Mouse (Mus musculus): ENCODE data around the gene Dctd. TPM values are rescaled to one million over a fixed set of nuclear protein-coding genes. Genes with fewer than 3 reads are reported as not detected.

The Dctd gene
- polyA plus RNA-seq, 1 experiment = 1.6 TPM

DNA sequence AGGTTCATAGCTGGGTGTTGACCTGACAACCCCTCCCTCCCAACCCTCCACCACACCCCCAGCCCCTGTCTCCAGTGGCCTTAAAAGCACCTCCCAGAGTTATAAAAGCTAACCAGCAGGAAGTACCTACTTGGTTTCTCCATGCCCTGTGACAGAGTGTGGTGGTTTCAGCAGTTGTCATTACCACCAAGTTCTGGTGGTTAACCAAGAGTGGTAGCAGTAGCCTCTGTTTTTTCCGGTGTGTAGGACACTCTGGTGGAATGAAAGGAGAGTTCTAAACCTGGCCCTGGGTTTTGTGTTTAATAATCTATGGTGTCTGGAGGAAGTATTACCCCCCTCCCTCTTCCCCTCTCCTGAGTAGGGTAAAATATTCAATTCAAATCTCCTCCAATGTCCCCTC is 24.1 kb downstream of the Dctd start:
- no peaks in the 10 kb centered on the region for H3K27me3 ChIP-seq (ENCODE audit: control insufficient read depth, insufficient read depth, low read length)
- H3K36me3 ChIP-seq (ENCODE audit: control insufficient read depth, insufficient read depth, low read length) = no peaks in the 10 kb centered on the region
- TF ChIP-seq CTCF (IDR thresholded peaks at IDR 0.05; ENCODE audit: extremely low read depth, insufficient read length, insufficient replicate concordance, low read depth, low read length) = no peak
- TF ChIP-seq POLR2A (IDR thresholded peaks at IDR 0.05; ENCODE audit: low read depth, low read length) = no peak
- H3K4me1 ChIP-seq (ENCODE audit: control insufficient read depth, insufficient read depth, insufficient read length, low read length) = no peaks in the 10 kb centered on the region
- no peak overlapping the region for H3K27ac ChIP-seq (ENCODE audit: insufficient read depth, low read depth, low read length)
- no peak overlapping the region for H3K4me3 ChIP-seq (ENCODE audit: low read depth, low read length)
- WGBS = 83% methylated on average over 1 of the region's 1 CpGs

DNA sequence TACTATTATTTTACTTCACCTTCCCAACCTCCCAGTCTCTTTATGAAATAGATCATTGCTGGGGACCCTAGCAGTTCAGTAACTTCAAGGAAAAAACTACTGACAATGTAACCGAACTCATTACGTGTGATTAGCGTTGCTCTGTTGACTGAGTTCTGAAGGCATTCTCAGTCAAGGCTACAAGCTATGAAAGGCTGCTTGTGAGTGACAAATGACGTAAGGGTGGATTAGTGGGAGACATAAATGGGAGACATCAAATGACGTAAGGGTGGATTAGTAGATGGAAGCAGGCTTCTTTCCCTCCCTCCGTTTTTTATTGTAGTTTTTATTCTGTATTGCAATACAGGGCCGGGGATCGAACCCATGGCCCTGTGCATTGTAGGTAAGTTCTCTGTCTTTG is 26.0 kb downstream of the Dctd start:
- Histone ChIP-seq H3K4me3 (ENCODE audit: low read depth, low read length) (no peak overlapping the region), H3K27ac (ENCODE audit: insufficient read depth, low read depth, low read length) (no peak overlapping the region), H3K36me3 (ENCODE audit: control insufficient read depth, insufficient read depth, low read length) (no peaks in the 10 kb centered on the region), H3K4me1 (ENCODE audit: control insufficient read depth, insufficient read depth, insufficient read length, low read length) (no peaks in the 10 kb centered on the region), H3K27me3 (ENCODE audit: control insufficient read depth, insufficient read depth, low read length) (no peaks in the 10 kb centered on the region)
- WGBS = 91% methylated on average over 8 of the region's 8 CpGs
- TF ChIP-seq POLR2A (IDR thresholded peaks at IDR 0.05; ENCODE audit: low read depth, low read length) (no peak), CTCF (IDR thresholded peaks at IDR 0.05; ENCODE audit: extremely low read depth, insufficient read length, insufficient replicate concordance, low read depth, low read length) (no peak)

DNA sequence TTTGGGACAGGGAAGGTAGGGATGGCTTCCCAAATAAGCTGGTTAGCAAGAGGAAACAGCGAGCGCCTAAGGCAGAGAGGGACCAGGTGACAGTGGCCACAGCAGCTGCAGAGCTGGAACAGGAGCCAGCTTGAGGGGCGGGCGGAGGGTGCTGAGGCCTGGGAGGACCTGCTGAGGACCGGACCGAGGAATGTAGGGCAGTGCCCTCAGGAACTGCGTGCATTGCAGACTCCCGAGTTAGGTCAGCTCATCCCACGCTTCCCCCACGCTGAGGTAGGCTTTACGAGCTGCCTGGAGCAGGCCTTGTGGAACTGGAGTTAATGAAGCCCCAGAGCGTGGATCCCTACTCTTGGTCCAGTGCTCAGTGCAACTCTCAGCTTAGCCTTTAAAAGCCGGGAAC is 28.1 kb downstream of the Dctd start:
- 88% methylated on average over 13 of the region's 13 CpGs for WGBS
- H3K4me3 ChIP-seq (ENCODE audit: low read depth, low read length) = no peak overlapping the region
- H3K36me3 ChIP-seq (ENCODE audit: control insufficient read depth, insufficient read depth, low read length) = no peaks in the 10 kb centered on the region

DNA sequence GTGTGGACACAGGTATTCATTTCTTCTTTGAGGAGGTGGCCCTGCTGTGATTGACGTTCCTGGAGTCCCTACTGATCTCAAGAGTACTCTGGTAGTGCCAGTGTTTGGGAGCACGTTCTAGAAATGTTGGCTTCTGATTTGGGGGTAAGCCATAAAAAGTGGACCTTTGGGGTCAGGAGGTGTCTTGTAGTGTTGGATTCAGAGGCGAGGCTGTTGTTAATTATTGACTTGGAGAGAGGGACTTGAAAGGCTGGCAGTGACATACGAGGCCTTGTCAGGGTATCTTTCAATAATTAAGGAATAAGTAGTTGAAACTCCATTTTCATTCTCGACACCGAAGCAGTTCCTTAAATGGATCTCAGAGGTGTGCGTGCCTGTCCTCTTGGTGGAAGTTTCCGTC is 31.4 kb downstream of the Dctd start:
- no peak for TF ChIP-seq CTCF (IDR thresholded peaks at IDR 0.05; ENCODE audit: extremely low read depth, insufficient read length, insufficient replicate concordance, low read depth, low read length)
- no peak for TF ChIP-seq POLR2A (IDR thresholded peaks at IDR 0.05; ENCODE audit: low read depth, low read length)
- 48% methylated on average over 8 of the region's 8 CpGs for WGBS
- Histone ChIP-seq H3K27ac (ENCODE audit: insufficient read depth, low read depth, low read length) (no peak overlapping the region), H3K36me3 (ENCODE audit: control insufficient read depth, insufficient read depth, low read length) (no peaks in the 10 kb centered on the region), H3K4me3 (ENCODE audit: low read depth, low read length) (no peak overlapping the region), H3K4me1 (ENCODE audit: control insufficient read depth, insufficient read depth, insufficient read length, low read length) (peaks cover 2% of the 10 kb centered on the region; the same call in 1 of the 2 replicates), H3K27me3 (ENCODE audit: control insufficient read depth, insufficient read depth, low read length) (no peaks in the 10 kb centered on the region)

More for the DNA sequence above, 28.1 kb downstream of the Dctd start:
- Histone ChIP-seq H3K27ac (ENCODE audit: insufficient read depth, low read depth, low read length) (no peak overlapping the region), H3K27me3 (ENCODE audit: control insufficient read depth, insufficient read depth, low read length) (no peaks in the 10 kb centered on the region), H3K4me1 (ENCODE audit: control insufficient read depth, insufficient read depth, insufficient read length, low read length) (peaks cover 2% of the 10 kb centered on the region; the same call in 1 of the 2 replicates)
- TF ChIP-seq POLR2A (IDR thresholded peaks at IDR 0.05; ENCODE audit: low read depth, low read length) (no peak), CTCF (IDR thresholded peaks at IDR 0.05; ENCODE audit: extremely low read depth, insufficient read length, insufficient replicate concordance, low read depth, low read length) (no peak)

DNA sequence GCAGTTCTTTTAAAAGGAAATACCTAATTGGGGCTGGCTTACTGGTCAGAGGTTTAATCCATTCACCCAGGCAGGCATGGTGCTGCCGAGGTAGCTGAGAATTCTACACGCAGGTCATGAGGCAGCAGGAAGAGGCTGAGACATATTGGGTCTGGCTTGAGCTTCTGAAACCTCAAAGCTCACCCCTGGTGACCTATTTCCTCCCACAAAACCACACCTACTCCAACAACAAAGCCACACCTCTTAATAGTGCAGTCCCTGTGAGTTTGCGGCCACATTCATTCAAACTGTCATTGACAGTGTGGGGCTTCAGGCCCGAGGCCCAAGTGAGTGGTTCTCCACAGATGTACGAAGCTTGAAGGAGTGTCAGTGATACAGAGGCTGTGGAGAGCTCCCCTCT is 34.4 kb downstream of the Dctd start:
- 87% methylated on average over 5 of the region's 5 CpGs for WGBS
- no peak overlapping the region for H3K27ac ChIP-seq (ENCODE audit: insufficient read depth, low read depth, low read length)
- peaks cover 2% of the 10 kb centered on the region; the same call in 1 of the 2 replicates for H3K4me1 ChIP-seq (ENCODE audit: control insufficient read depth, insufficient read depth, insufficient read length, low read length)
- TF ChIP-seq POLR2A (IDR thresholded peaks at IDR 0.05; ENCODE audit: low read depth, low read length) = no peak
- no peak for TF ChIP-seq CTCF (IDR thresholded peaks at IDR 0.05; ENCODE audit: extremely low read depth, insufficient read length, insufficient replicate concordance, low read depth, low read length)
- no peaks in the 10 kb centered on the region for H3K27me3 ChIP-seq (ENCODE audit: control insufficient read depth, insufficient read depth, low read length)
- no peaks in the 10 kb centered on the region for H3K36me3 ChIP-seq (ENCODE audit: control insufficient read depth, insufficient read depth, low read length)
- no peak overlapping the region for H3K4me3 ChIP-seq (ENCODE audit: low read depth, low read length)

DNA sequence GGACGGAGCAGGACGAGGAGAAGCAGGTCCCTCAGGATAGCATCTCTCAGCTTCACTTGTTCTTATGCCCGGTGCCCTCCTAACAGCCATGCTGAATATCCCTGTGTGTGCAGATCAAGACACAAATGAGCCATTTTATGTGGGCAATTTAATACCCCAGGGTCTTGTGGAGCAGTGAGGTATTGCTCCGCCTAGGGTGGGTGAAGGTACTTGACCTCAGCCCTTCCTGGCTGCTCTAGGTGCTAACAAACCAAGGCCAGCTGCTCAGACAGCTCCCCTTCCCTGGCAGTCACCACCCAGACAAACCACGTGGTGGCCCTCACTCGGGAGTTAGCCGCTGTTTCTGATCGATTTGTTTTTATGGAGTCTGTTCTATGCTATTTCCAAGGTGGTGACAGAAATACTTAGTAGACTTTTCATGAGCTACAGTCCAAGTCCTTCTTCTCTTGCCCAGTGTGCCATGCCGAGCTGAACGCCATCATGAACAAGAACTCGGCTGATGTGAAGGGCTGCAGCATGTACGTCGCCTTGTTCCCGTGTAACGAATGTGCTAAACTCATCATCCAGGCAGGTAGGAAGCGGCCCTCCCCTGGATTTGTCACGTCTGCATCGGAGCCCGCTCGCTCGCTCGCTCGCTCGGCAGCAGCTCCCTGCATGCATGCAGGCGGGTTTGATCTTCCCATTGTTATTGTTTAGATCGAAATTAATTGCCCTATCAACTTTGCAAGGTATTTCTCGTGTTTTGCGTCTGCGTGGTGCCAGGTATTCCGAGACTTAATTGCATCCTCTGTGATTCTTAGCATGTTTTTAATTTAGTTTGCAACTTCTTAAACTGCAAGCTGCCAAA is 38.1 kb downstream of the Dctd start:
- TF ChIP-seq POLR2A (IDR thresholded peaks at IDR 0.05; ENCODE audit: low read depth, low read length) = no peak
- TF ChIP-seq CTCF (IDR thresholded peaks at IDR 0.05; ENCODE audit: extremely low read depth, insufficient read length, insufficient replicate concordance, low read depth, low read length) = no peak
- no peaks in the 10 kb centered on the region for H3K4me1 ChIP-seq (ENCODE audit: control insufficient read depth, insufficient read depth, insufficient read length, low read length)
- no peaks in the 10 kb centered on the region for H3K27me3 ChIP-seq (ENCODE audit: control insufficient read depth, insufficient read depth, low read length)
- H3K4me3 ChIP-seq (ENCODE audit: low read depth, low read length) = no peak overlapping the region
- peaks cover 2% of the 10 kb centered on the region; the same call in 1 of the 2 replicates for H3K36me3 ChIP-seq (ENCODE audit: control insufficient read depth, insufficient read depth, low read length)
- H3K27ac ChIP-seq (ENCODE audit: insufficient read depth, low read depth, low read length) = no peak overlapping the region
- WGBS = 91% methylated on average over 30 of the region's 30 CpGs

DNA sequence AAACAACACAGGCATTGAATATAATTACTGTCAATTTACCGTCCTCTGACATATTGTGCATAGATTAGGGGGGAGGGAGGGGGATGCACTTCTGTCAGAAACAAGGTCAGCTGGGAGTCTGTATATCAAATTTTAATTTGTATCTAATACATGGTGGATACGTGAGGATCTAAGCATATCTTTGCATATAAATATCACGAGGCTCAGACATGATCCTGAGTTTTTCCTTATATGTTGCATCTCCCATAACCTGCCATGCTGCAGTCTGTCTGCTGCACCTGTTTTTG is 38.7 kb downstream of the Dctd start:
- 91% methylated on average over 3 of the region's 3 CpGs for WGBS
- peaks cover 2% of the 10 kb centered on the region; the same call in 1 of the 2 replicates for H3K36me3 ChIP-seq (ENCODE audit: control insufficient read depth, insufficient read depth, low read length)

More for the DNA sequence above, 38.7 kb downstream of the Dctd start:
- Histone ChIP-seq H3K4me3 (ENCODE audit: low read depth, low read length) (no peak overlapping the region), H3K27me3 (ENCODE audit: control insufficient read depth, insufficient read depth, low read length) (no peaks in the 10 kb centered on the region), H3K4me1 (ENCODE audit: control insufficient read depth, insufficient read depth, insufficient read length, low read length) (no peaks in the 10 kb centered on the region), H3K27ac (ENCODE audit: insufficient read depth, low read depth, low read length) (no peak overlapping the region)
- TF ChIP-seq POLR2A (IDR thresholded peaks at IDR 0.05; ENCODE audit: low read depth, low read length) = no peak
- no peak for TF ChIP-seq CTCF (IDR thresholded peaks at IDR 0.05; ENCODE audit: extremely low read depth, insufficient read length, insufficient replicate concordance, low read depth, low read length)
